Mouse (Mus musculus) hindbrain, embryonic 12.5 days (tissue): ENCODE results near the gene Znhit2. TPM values are rescaled to one million over a fixed set of nuclear protein-coding genes. Genes with fewer than 3 reads are reported as not detected.
A peak's percentile ranks its signal among the peaks of the same experiment; 100 is the strongest.

Experiments used
- ATAC-seq: fragments of 200-750 bp; cut with Nextera tagmentation; 2 replicates; pipeline ENCODE4 v1.8.0; 2017; ENCODE audit warnings: moderate TSS enrichment; ENCODE audit not compliant: low FRiP score
- H3K27ac ChIP-seq: fragments of 300-500 bp; sonication (generic); 2 replicates; pipeline ENCODE4 v1.5.1; 2016; ENCODE audit warnings: mild to moderate bottlenecking
- H3K27me3 ChIP-seq: fragments of 300-500 bp; sonication (generic); 2 replicates; pipeline ENCODE4 v1.6.1; 2016; ENCODE audit warnings: mild to moderate bottlenecking
- H3K36me3 ChIP-seq: fragments of 300-500 bp; sonication (generic); 2 replicates; pipeline ENCODE4 v1.6.1; 2016; ENCODE audit warnings: mild to moderate bottlenecking
- H3K4me1 ChIP-seq: fragments of 300-500 bp; sonication (generic); 2 replicates; pipeline ENCODE4 v1.6.1; 2016
- H3K4me2 ChIP-seq: fragments of 300-500 bp; sonication (generic); replicated peaks from 2 replicates; pipeline ENCODE4 v1.6.1; 2016; ENCODE audit warnings: mild to moderate bottlenecking
- H3K4me3 ChIP-seq: fragments of 300-500 bp; sonication (generic); 2 replicates; pipeline ENCODE4 v1.5.1; 2016; ENCODE audit warnings: mild to moderate bottlenecking
- H3K9ac ChIP-seq: fragments of 300-500 bp; sonication (generic); 2 replicates; pipeline ENCODE4 v1.6.1; 2016; ENCODE audit warnings: mild to moderate bottlenecking, moderate library complexity
- H3K9me3 ChIP-seq: fragments of 300-500 bp; sonication (generic); replicated peaks from 2 replicates; pipeline ENCODE4 v1.6.1; 2016; ENCODE audit warnings: mild to moderate bottlenecking
- WGBS: fragments of 180-500 bp; shearing (Covaris S2); methylation state at CpG from one replicate; pipeline ENCODE4 v1.1.7; 2016; 5-methylcytosine and 5-hydroxymethylcytosine counted together
- polyA plus RNA-seq: library from polyadenylated mRNA; unstranded; fragments of >200 nt; fragmentation: Nextera tagmentation; extraction: Ambion mirVana; gene quantifications from 2 replicates; pipeline ENCODE4 v1.2.1, GENCODE M21; 2016

Gene Znhit2
- polyA plus RNA-seq, 1 experiment from 2014 or later = 34.4 TPM

DNA sequence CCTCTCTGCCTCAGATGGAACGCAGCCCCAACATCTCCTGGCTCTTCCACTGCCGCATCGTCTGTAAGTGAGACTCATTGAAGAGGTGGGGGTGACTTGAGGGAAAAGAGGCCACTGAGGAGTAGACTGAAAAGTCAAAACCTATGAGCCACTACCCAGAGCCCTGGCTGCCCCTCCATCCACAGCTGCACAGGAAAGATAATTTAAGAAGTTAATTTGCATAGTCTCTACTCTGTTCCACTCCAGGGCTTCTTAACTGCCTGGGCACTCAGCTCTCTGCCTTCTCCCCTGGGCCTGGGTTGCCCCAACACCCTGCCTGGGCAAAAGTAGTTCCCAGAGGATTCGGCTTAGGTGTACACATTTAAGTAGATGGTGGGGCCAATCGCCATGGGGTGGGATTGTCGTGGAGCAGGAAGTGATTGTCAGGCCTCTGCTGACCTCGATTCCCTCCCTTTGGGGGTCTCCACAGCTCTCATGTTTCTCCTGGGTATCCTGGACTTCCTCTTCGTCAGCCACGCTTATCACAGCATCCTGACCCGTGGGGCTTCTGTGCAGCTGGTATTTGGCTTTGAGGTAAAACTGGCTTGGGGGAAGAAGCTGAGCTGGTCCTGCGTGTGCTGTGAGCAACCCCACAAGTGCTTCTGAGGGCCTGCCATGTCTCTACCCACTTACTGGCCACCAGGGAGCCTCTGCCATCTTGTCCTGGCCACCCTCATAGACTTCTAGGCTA lies 12.1 kb upstream of the Znhit2 start:
- no peaks in the 10 kb centered on the region for H3K9me3 ChIP-seq
- WGBS = 90% methylated on average over 11 of the region's 11 CpGs
- no peak overlapping the region for H3K27ac ChIP-seq
- H3K4me1 ChIP-seq = peaks cover 25% of the 10 kb centered on the region
- H3K4me3 ChIP-seq = 0 out of 2 replicates have a peak overlapping the region, but pooled peaks have one; percentile 2
- no peak overlapping the region for H3K9ac ChIP-seq
- H3K27me3 ChIP-seq = no peaks in the 10 kb centered on the region
- no peak for ATAC-seq
- peaks cover 56% of the 10 kb centered on the region for H3K36me3 ChIP-seq
- H3K4me2 ChIP-seq = no peak overlapping the region

DNA sequence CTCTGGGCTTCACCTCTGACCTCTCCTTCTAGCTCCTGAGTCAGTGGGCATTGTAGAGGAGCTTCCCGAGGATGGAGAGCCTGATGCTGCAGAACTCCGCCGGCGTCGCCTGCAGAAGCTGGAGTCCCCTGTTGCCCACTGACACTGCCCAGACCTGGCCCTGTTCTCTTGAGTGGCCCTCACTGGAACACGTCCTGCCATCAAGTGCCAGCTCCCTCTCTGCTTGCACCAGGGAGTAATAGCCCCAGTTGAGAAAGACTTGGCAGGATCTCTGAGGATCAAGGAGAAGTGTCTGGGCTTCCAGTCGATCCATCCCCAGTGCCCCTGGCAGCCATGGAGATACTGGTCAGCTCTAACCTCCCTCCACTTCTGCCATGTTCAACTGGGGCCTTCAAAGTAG lies 8.5 kb upstream of the Znhit2 start:
- H3K9me3 ChIP-seq = no peaks in the 10 kb centered on the region
- no peak overlapping the region for H3K4me2 ChIP-seq
- peaks cover 76% of the 10 kb centered on the region for H3K36me3 ChIP-seq
- H3K27ac ChIP-seq = no peak overlapping the region
- H3K9ac ChIP-seq = no peak overlapping the region
- H3K27me3 ChIP-seq = no peaks in the 10 kb centered on the region
- WGBS = 92% methylated on average over 7 of the region's 7 CpGs
- peaks cover 23% of the 10 kb centered on the region for H3K4me1 ChIP-seq
- H3K4me3 ChIP-seq = no peak overlapping the region
- ATAC-seq = no peak

- Histone ChIP-seq H3K4me3 (no peak overlapping the region), H3K9me3 (no peaks in the 10 kb centered on the region), H3K36me3 (peaks cover 70% of the 10 kb centered on the region), H3K4me1 (peaks cover 18% of the 10 kb centered on the region), H3K27me3 (no peaks in the 10 kb centered on the region), H3K27ac (no peak overlapping the region), H3K4me2 (no peak overlapping the region), H3K9ac (no peak overlapping the region)
- WGBS = 88% methylated on average over 5 of the region's 5 CpGs
- no peak for ATAC-seq
Measured at GRCm38 (mm10) chr19:6054296-6054695, 6.7 kb upstream of the Znhit2 start.

DNA sequence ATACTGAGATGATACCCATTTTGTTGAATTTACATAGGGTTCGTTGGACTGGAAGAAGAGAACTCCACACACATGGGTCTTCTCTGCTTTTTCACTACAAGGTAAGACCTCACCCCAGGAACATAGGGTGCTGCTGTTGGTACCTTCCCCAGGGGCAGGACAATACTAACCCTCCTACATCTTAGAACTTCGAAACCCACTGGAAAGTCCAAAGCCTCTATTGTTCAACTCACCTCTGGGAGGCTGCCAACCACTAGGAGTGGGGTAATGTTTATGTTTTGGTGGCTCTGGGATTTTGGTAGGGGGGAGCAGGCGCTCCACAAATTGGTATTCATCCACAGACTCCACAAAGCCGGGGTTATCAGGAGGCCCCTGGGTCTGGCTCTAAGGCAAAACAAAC lies 4.3 kb upstream of the Znhit2 start:
- Histone ChIP-seq H3K4me3 (peak overlapping the region; percentile 88), H3K4me1 (peaks cover 21% of the 10 kb centered on the region), H3K9ac (peak overlapping the region; percentile 89; the same call in 1 of the 2 replicates), H3K4me2 (peak overlapping the region; percentile 87), H3K36me3 (peaks cover 51% of the 10 kb centered on the region), H3K27me3 (no peaks in the 10 kb centered on the region), H3K27ac (no peak overlapping the region), H3K9me3 (no peaks in the 10 kb centered on the region)
- ATAC-seq = no peak
- 66% methylated on average over 4 of the region's 4 CpGs for WGBS

DNA sequence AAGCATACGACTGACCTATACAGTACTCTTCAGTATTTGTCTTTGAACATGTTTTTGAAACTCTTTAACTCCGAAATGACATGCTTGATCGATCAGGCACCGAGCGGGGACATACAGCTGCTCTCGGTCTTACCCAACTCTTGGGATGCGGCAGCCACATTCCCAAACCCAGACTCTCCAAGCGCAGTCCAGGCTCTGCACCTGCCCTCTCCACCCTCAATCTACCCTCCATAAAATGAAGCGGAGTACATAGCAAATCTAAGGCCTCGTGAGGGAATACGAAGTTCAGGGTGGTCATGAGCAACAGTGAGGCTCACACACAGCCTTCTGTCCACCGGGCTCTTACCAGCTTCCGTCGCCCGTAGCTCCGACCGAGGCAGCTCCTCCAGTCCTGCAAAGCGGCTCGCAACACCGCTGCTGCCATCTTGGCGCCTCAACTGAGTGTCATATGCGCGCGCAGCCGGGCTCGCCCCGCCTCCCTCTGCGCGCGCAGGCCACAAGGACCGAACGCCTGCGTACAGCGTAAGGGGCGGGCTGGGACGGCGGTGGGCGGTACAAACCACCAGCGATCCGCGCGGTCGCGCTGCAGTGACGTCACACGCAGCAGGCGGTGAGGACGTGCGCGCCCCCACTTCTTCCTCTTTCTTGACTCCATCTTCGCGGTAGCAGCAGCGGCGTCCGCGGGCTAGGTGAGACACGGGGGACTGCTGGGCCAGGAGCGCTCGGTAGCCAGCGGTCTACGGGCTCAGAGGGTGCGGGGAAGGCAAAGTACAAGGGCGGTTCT lies 3.5 kb upstream of the Znhit2 start, which contains the start of the genes Mrpl49 and Fau:
Gene Mrpl49 (minus strand): TSS at position 473 of the 784 bp plus-strand sequence.
Gene Fau (plus strand): TSS at position 532 of the 784 bp plus-strand sequence.
- peak within 1 kb of the TSS; percentile 87 for H3K4me2 ChIP-seq
- no peaks in the 10 kb centered on the region for H3K9me3 ChIP-seq
- H3K9ac ChIP-seq = peak within 1 kb of the TSS; percentile 89
- peaks cover 29% of the 10 kb centered on the region for H3K4me1 ChIP-seq
- ATAC-seq = peak; percentile 86
- WGBS = under 1% methylated on average over 62 of the region's 63 CpGs
- peak within 1 kb of the TSS; percentile 88 for H3K4me3 ChIP-seq
- H3K36me3 ChIP-seq = peaks cover 43% of the 10 kb centered on the region
- H3K27me3 ChIP-seq = no peaks in the 10 kb centered on the region
- peak within 1 kb of the TSS; percentile 80 for H3K27ac ChIP-seq

DNA sequence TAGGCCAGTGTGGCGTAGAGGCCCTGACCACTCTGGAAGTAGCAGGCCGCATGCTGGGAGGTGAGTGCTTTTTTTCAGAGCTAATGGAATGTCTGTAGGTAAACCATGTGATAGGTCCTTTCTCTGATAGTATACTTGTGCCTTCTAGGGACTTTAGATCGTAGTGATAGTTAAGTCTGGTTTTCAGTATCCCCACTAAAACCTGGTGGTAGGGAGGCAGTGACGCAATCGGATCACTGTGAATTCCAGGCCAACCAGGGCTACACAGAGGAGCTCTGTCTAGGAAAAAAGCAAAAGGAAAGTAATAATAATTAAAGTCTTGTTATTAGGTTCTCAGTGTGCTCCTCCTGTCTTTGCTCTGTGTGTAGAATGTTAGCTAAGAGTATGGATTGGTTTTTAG lies 2.5 kb upstream of the Znhit2 start:
- H3K27me3 ChIP-seq = no peaks in the 10 kb centered on the region
- H3K4me2 ChIP-seq = peak overlapping the region; percentile 87
- peaks cover 39% of the 10 kb centered on the region for H3K4me1 ChIP-seq
- no peaks in the 10 kb centered on the region for H3K9me3 ChIP-seq
- 42% methylated on average over 5 of the region's 5 CpGs for WGBS
- peak overlapping the region; percentile 89 for H3K9ac ChIP-seq
- H3K4me3 ChIP-seq = peak overlapping the region; percentile 88
- H3K36me3 ChIP-seq = peaks cover 34% of the 10 kb centered on the region
- H3K27ac ChIP-seq = peak overlapping the region; percentile 80; the same call in 1 of the 2 replicates
- no peak for ATAC-seq

GRCm38 (mm10) chr19:6058966-6059365 lies 2.0 kb upstream of the Znhit2 start:
- H3K4me3 ChIP-seq = peak overlapping the region; percentile 88; the same call in 1 of the 2 replicates
- H3K27me3 ChIP-seq = no peaks in the 10 kb centered on the region
- H3K4me1 ChIP-seq = peaks cover 41% of the 10 kb centered on the region
- peak overlapping the region; percentile 89 for H3K9ac ChIP-seq
- 90% methylated on average over 5 of the region's 5 CpGs for WGBS
- peaks cover 34% of the 10 kb centered on the region for H3K36me3 ChIP-seq
- H3K4me2 ChIP-seq = peak overlapping the region; percentile 87
- H3K27ac ChIP-seq = no peak overlapping the region
- no peaks in the 10 kb centered on the region for H3K9me3 ChIP-seq
- ATAC-seq = no peak

- peak overlapping the region; percentile 95 for H3K27ac ChIP-seq
- H3K4me3 ChIP-seq = peak overlapping the region; percentile 85
- H3K4me1 ChIP-seq = peaks cover 46% of the 10 kb centered on the region
- peaks cover 15% of the 10 kb centered on the region for H3K36me3 ChIP-seq
- no peak for ATAC-seq
- WGBS = 2% methylated on average over 44 of the region's 44 CpGs
- H3K9me3 ChIP-seq = no peaks in the 10 kb centered on the region
- peak overlapping the region; percentile 91 for H3K9ac ChIP-seq
- H3K4me2 ChIP-seq = peak overlapping the region; percentile 94
- no peaks in the 10 kb centered on the region for H3K27me3 ChIP-seq
Measured at GRCm38 (mm10) chr19:6061641-6062302, 780 bp downstream of the Znhit2 start.

DNA sequence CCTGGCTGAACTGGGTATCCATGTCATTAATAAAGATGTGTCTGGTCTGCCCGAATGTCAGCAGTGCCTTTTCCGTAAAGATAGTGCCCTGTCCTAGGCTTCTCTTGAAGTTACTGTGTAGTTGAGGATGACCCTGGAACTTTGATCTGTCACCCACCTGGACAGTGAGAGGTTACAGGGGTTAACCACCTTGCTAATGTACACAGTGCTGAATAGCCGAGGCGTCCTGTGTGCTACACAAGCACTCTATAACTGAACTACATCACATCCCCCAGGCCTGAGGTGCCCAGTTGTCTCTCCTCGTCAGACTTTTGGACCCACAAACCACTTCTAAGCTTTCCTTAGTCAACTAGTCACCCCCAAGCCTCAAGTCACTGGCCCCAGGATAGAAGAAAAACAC lies 1.4 kb downstream of the Znhit2 start:
- Histone ChIP-seq H3K4me1 (peaks cover 48% of the 10 kb centered on the region), H3K27me3 (no peaks in the 10 kb centered on the region), H3K9me3 (no peaks in the 10 kb centered on the region), H3K4me3 (peak overlapping the region; percentile 85), H3K27ac (no peak overlapping the region; the same call in 1 of the 2 replicates), H3K36me3 (peaks cover 15% of the 10 kb centered on the region), H3K9ac (peak overlapping the region; percentile 91), H3K4me2 (peak overlapping the region; percentile 94)
- WGBS = 66% methylated on average over 5 of the region's 5 CpGs
- ATAC-seq = no peak

DNA sequence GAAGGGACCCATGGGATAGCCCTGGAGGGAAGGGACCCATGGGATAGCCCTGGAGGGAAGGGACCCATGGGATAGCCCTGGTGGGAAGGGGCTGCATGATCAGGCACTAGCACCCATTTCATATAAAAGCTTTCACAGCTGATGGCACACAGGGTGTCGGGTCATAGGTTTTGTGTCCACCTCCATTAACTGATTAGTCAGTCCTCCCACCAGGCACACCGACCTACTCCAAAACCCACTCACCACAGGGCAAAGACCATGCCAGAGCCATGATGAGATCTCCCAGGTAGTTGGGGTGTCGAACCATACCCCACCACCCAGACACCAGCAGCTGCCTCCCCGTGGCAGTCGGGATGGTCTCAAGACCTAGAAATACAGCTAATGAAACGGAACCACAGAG lies 2.1 kb downstream of the Znhit2 start:
- H3K4me3 ChIP-seq = no peak overlapping the region
- H3K27ac ChIP-seq = no peak overlapping the region
- peaks cover 15% of the 10 kb centered on the region for H3K36me3 ChIP-seq
- no peaks in the 10 kb centered on the region for H3K9me3 ChIP-seq
- H3K4me2 ChIP-seq = peak overlapping the region; percentile 94; the same call in 1 of the 2 replicates
- H3K4me1 ChIP-seq = peaks cover 55% of the 10 kb centered on the region
- 95% methylated on average over 6 of the region's 6 CpGs for WGBS
- peak overlapping the region; percentile 91; the same call in 1 of the 2 replicates for H3K9ac ChIP-seq
- no peak for ATAC-seq
- no peaks in the 10 kb centered on the region for H3K27me3 ChIP-seq

DNA sequence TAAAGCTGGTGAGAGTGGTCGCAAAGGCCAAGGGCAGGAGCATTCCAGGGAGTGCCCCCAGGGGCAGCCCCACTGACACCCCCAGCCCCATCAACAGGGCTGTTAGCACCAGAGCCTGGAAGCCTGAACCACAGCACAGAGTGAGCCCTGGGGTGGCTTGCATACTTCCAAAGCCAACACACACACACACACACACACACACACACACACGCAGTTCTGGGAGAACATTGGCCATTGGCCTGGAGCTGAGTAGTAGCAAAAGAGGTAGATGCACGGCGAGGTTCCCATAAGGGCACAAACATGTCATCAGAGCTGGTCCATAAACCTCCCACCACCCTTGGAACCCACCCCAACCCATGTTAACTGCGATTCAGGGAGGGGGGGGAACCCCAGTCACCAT lies 5.6 kb downstream of the Znhit2 start:
- Histone ChIP-seq H3K4me2 (peak overlapping the region; percentile 96), H3K36me3 (peaks cover 28% of the 10 kb centered on the region), H3K4me3 (peak overlapping the region; percentile 51), H3K4me1 (peaks cover 48% of the 10 kb centered on the region), H3K9me3 (no peaks in the 10 kb centered on the region), H3K27ac (peak overlapping the region; percentile 93), H3K9ac (peak overlapping the region; percentile 78), H3K27me3 (no peaks in the 10 kb centered on the region)
- ATAC-seq = no peak
- 36% methylated on average over 5 of the region's 5 CpGs for WGBS
